Mouse (Mus musculus): ENCODE results near the gene Bcl3. TPM values are rescaled to one million over a fixed set of nuclear protein-coding genes. Genes with fewer than 3 reads are reported as not detected.

Bcl3 gene
- polyA plus RNA-seq, 1 experiment from 2014 or later: 5.4 TPM

GRCm38 (mm10) chr7:19821633-19822032, 937 bp downstream of the Bcl3 start:
- ATAC-seq (no peak), DNase-seq (no peak)
- Histone ChIP-seq H3K4me2 (ENCODE audit: low read depth, low read length) (peak overlapping the region; percentile 89), H3K4me3 (ENCODE audit: low read depth, low read length) (peak overlapping the region; percentile 69), H3K9ac (replicated peaks) (peak overlapping the region; percentile 86), H3K4me1 (ENCODE audit: insufficient read depth) (peaks cover 44% of the 10 kb centered on the region), H3K27ac (ENCODE audit: low read depth) (peak overlapping the region; percentile 92; the same call in 1 of the 2 replicates), H3K36me3 (replicated peaks; ENCODE audit: insufficient read depth, low read length) (peaks cover 12% of the 10 kb centered on the region), H3K9me3 (ENCODE audit: low read length) (no peaks in the 10 kb centered on the region), H3K27me3 (ENCODE audit: insufficient read depth, low read length) (no peaks in the 10 kb centered on the region)
- TF ChIP-seq CTCF (IDR thresholded peaks at IDR 0.05; ENCODE audit: low read depth): no peak
- TF ChIP-seq EP300 (IDR thresholded peaks at IDR 0.05; ENCODE audit: low read depth): no peak
- WGBS (ENCODE audit: insufficient replicate concordance): 70% methylated on average over 7 of the region's 7 CpGs

- Histone ChIP-seq H3K9ac (replicated peaks) (no peak overlapping the region), H3K27ac (ENCODE audit: low read depth) (no peak overlapping the region), H3K4me2 (ENCODE audit: low read depth, low read length) (peak overlapping the region; percentile 89; the same call in 1 of the 2 replicates), H3K4me3 (ENCODE audit: low read depth, low read length) (no peak overlapping the region), H3K4me1 (ENCODE audit: insufficient read depth) (peaks cover 50% of the 10 kb centered on the region), H3K27me3 (ENCODE audit: insufficient read depth, low read length) (no peaks in the 10 kb centered on the region), H3K9me3 (ENCODE audit: low read length) (no peaks in the 10 kb centered on the region), H3K36me3 (replicated peaks; ENCODE audit: insufficient read depth, low read length) (peaks cover 12% of the 10 kb centered on the region)
- DNase-seq: no peak
- WGBS (ENCODE audit: insufficient replicate concordance): 68% methylated on average over 3 of the region's 3 CpGs
- ATAC-seq: no peak
- TF ChIP-seq EP300 (IDR thresholded peaks at IDR 0.05; ENCODE audit: low read depth): no peak
- TF ChIP-seq CTCF (IDR thresholded peaks at IDR 0.05; ENCODE audit: low read depth): peak; percentile 23
Measured at GRCm38 (mm10) chr7:19820347-19821048, 2.1 kb downstream of the Bcl3 start.

- Histone ChIP-seq H3K27me3 (ENCODE audit: insufficient read depth, low read length) (no peaks in the 10 kb centered on the region), H3K4me2 (ENCODE audit: low read depth, low read length) (no peak overlapping the region), H3K4me3 (ENCODE audit: low read depth, low read length) (no peak overlapping the region), H3K4me1 (ENCODE audit: insufficient read depth) (peaks cover 49% of the 10 kb centered on the region), H3K9ac (replicated peaks) (no peak overlapping the region), H3K9me3 (ENCODE audit: low read length) (no peaks in the 10 kb centered on the region), H3K36me3 (replicated peaks; ENCODE audit: insufficient read depth, low read length) (peaks cover 12% of the 10 kb centered on the region), H3K27ac (ENCODE audit: low read depth) (peak overlapping the region; percentile 98)
- 78% methylated on average over 7 of the region's 7 CpGs for WGBS (ENCODE audit: insufficient replicate concordance)
- ATAC-seq: no peak
- DNase-seq: no peak
- no peak for TF ChIP-seq CTCF (IDR thresholded peaks at IDR 0.05; ENCODE audit: low read depth)
- no peak for TF ChIP-seq EP300 (IDR thresholded peaks at IDR 0.05; ENCODE audit: low read depth)
Measured at GRCm38 (mm10) chr7:19818875-19819274, 3.7 kb downstream of the Bcl3 start.

- H3K36me3 ChIP-seq (replicated peaks; ENCODE audit: insufficient read depth, low read length): peaks cover 12% of the 10 kb centered on the region
- H3K27ac ChIP-seq (ENCODE audit: low read depth): peak overlapping the region; percentile 98
- no peak overlapping the region for H3K4me2 ChIP-seq (ENCODE audit: low read depth, low read length)
- no peak for TF ChIP-seq CTCF (IDR thresholded peaks at IDR 0.05; ENCODE audit: low read depth)
- no peak for TF ChIP-seq EP300 (IDR thresholded peaks at IDR 0.05; ENCODE audit: low read depth)
- WGBS (ENCODE audit: insufficient replicate concordance): 73% methylated on average over 5 of the region's 5 CpGs
- no peak overlapping the region for H3K9ac ChIP-seq (replicated peaks)
- DNase-seq: no peak
- H3K4me3 ChIP-seq (ENCODE audit: low read depth, low read length): no peak overlapping the region
- no peak for ATAC-seq
- no peaks in the 10 kb centered on the region for H3K27me3 ChIP-seq (ENCODE audit: insufficient read depth, low read length)
- H3K4me1 ChIP-seq (ENCODE audit: insufficient read depth): peaks cover 46% of the 10 kb centered on the region
- no peaks in the 10 kb centered on the region for H3K9me3 ChIP-seq (ENCODE audit: low read length)
Measured at GRCm38 (mm10) chr7:19818440-19818839, 4.1 kb downstream of the Bcl3 start.

GRCm38 (mm10) chr7:19817382-19818105, 5.0 kb downstream of the Bcl3 start:
- Histone ChIP-seq H3K9me3 (ENCODE audit: low read length) (no peaks in the 10 kb centered on the region), H3K4me2 (ENCODE audit: low read depth, low read length) (peak overlapping the region; percentile 72), H3K4me1 (ENCODE audit: insufficient read depth) (peaks cover 42% of the 10 kb centered on the region), H3K36me3 (replicated peaks; ENCODE audit: insufficient read depth, low read length) (peaks cover 12% of the 10 kb centered on the region), H3K9ac (replicated peaks) (peak overlapping the region; percentile 69), H3K27me3 (ENCODE audit: insufficient read depth, low read length) (no peaks in the 10 kb centered on the region), H3K27ac (ENCODE audit: low read depth) (peak overlapping the region; percentile 98), H3K4me3 (ENCODE audit: low read depth, low read length) (peak overlapping the region; percentile 56)
- TF ChIP-seq CTCF (IDR thresholded peaks at IDR 0.05; ENCODE audit: low read depth) (no peak), EP300 (IDR thresholded peaks at IDR 0.05; ENCODE audit: low read depth) (peak; percentile 25; the same call in 1 of the 2 replicates)
- 6% methylated on average over 15 of the region's 15 CpGs for WGBS (ENCODE audit: insufficient replicate concordance)
- ATAC-seq: peak; percentile 79
- peak; percentile 82 for DNase-seq

GRCm38 (mm10) chr7:19816224-19816771, 6.3 kb downstream of the Bcl3 start:
- TF ChIP-seq EP300 (IDR thresholded peaks at IDR 0.05; ENCODE audit: low read depth) (peak; percentile 78), CTCF (IDR thresholded peaks at IDR 0.05; ENCODE audit: low read depth) (no peak)
- peak overlapping the region; percentile 72 for H3K4me2 ChIP-seq (ENCODE audit: low read depth, low read length)
- H3K9ac ChIP-seq (replicated peaks): peak overlapping the region; percentile 69
- H3K36me3 ChIP-seq (replicated peaks; ENCODE audit: insufficient read depth, low read length): peaks cover 19% of the 10 kb centered on the region
- no peaks in the 10 kb centered on the region for H3K9me3 ChIP-seq (ENCODE audit: low read length)
- DNase-seq (peak; percentile 93), ATAC-seq (peak; percentile 79)
- H3K27ac ChIP-seq (ENCODE audit: low read depth): peak overlapping the region; percentile 98
- WGBS (ENCODE audit: insufficient replicate concordance): 1% methylated on average over 22 of the region's 28 CpGs
- H3K4me3 ChIP-seq (ENCODE audit: low read depth, low read length): peak overlapping the region; percentile 56
- H3K27me3 ChIP-seq (ENCODE audit: insufficient read depth, low read length): no peaks in the 10 kb centered on the region
- H3K4me1 ChIP-seq (ENCODE audit: insufficient read depth): peaks cover 38% of the 10 kb centered on the region
